Mouse (Mus musculus) heart, postnatal 4 days (tissue): ENCODE measurements around the gene Hivep2. TPM values are rescaled to one million over a fixed set of nuclear protein-coding genes. Genes with fewer than 3 reads are reported as not detected.
A peak's percentile ranks its signal among the peaks of the same experiment; 100 is the strongest.

ENCODE experiments used
- DNase-seq: peaks from one replicate; pipeline ENCODE4 v3.0.0; 2021
- total RNA-seq, 2 experiments: library from RNA; stranded (reverse); gene quantifications; 2 replicates each; pipeline ENCODE4 v1.2.3; 2021

Hivep2 gene
- total RNA-seq, 2 experiments from 2014 or later, result 28.9 to 30.1 TPM

- DNase-seq, result no peak
Observed at GRCm38 (mm10) chr10:14024971-14025370, 59.1 kb downstream of the Hivep2 start.

- no peak for DNase-seq
Observed at GRCm38 (mm10) chr10:14027751-14028150, 61.9 kb downstream of the Hivep2 start.

GRCm38 (mm10) chr10:14028956-14029355 lies 63.1 kb downstream of the Hivep2 start:
- no peak for DNase-seq

GRCm38 (mm10) chr10:14030458-14031035 lies 64.7 kb downstream of the Hivep2 start:
- DNase-seq, result no peak

GRCm38 (mm10) chr10:14032532-14032931 lies 66.7 kb downstream of the Hivep2 start:
- DNase-seq, result no peak

GRCm38 (mm10) chr10:14034046-14034445 lies 68.2 kb downstream of the Hivep2 start:
- no peak for DNase-seq

GRCm38 (mm10) chr10:14034790-14035189 lies 68.9 kb downstream of the Hivep2 start:
- DNase-seq, result no peak

GRCm38 (mm10) chr10:14035607-14036006 lies 69.7 kb downstream of the Hivep2 start:
- no peak for DNase-seq

- DNase-seq, result no peak
Observed at GRCm38 (mm10) chr10:14036472-14036871, 70.6 kb downstream of the Hivep2 start.

- DNase-seq, result no peak
Observed at GRCm38 (mm10) chr10:14037977-14038489, 72.2 kb downstream of the Hivep2 start.

- DNase-seq, result no peak
Observed at GRCm38 (mm10) chr10:14040716-14041470, 75.0 kb downstream of the Hivep2 start.

- DNase-seq, result no peak
Observed at GRCm38 (mm10) chr10:14041606-14042005, 75.7 kb downstream of the Hivep2 start.

- DNase-seq, result no peak
Observed at GRCm38 (mm10) chr10:14042539-14043348, 76.9 kb downstream of the Hivep2 start.

- DNase-seq, result no peak
Observed at GRCm38 (mm10) chr10:14043349-14043710, 77.5 kb downstream of the Hivep2 start.

GRCm38 (mm10) chr10:14044046-14044782 lies 78.3 kb downstream of the Hivep2 start:
- DNase-seq, result no peak

- DNase-seq, result no peak
Observed at GRCm38 (mm10) chr10:14044783-14045392, 79.0 kb downstream of the Hivep2 start.

GRCm38 (mm10) chr10:14045745-14046144 lies 79.9 kb downstream of the Hivep2 start:
- DNase-seq, result no peak

GRCm38 (mm10) chr10:14046171-14046651 lies 80.3 kb downstream of the Hivep2 start:
- no peak for DNase-seq

- peak; percentile 47 for DNase-seq
Observed at GRCm38 (mm10) chr10:14046935-14047334, 81.1 kb downstream of the Hivep2 start.

GRCm38 (mm10) chr10:14047661-14048060 lies 81.8 kb downstream of the Hivep2 start:
- no peak for DNase-seq

GRCm38 (mm10) chr10:14048322-14048915 lies 82.5 kb downstream of the Hivep2 start:
- peak; percentile 33 for DNase-seq
